In genomic region chr6:113761644-113762043, GRCm38 (mm10) we compare ENCODE assay signal across 9 mouse cellular contexts. TPM values are rescaled to one million over a fixed set of nuclear protein-coding genes. Genes with fewer than 3 reads are reported as not detected.
A peak's percentile ranks its signal among the peaks of the same experiment; 100 is the strongest.
DNase-seq lines count a peak whose midpoint lies in the region; ATAC-seq and TF ChIP-seq lines count a peak whose summit lies in the region.
"Had no signal": no experiment of that assay in that cellular context is flagged by ENCODE, and none has a peak within 500 bp of the region (broad histone marks: within the 10 kb centered on the region; RNA-seq: fewer than 3 reads in every experiment).

No protein-coding gene starts in this region.

- H3K9ac ChIP-seq in kidney, embryonic 16.5 days (replicated peaks; ENCODE audit: low read length) = no peak overlapping the region
- H3K9ac ChIP-seq: limb, embryonic 12.5 days had no signal

- no peaks in the 10 kb centered on the region for H3K36me3 ChIP-seq in kidney, embryonic 16.5 days (ENCODE audit: insufficient read depth, low read length)
- H3K36me3 ChIP-seq: limb, embryonic 12.5 days had no signal

- WGBS in kidney, embryonic 16.5 days = 20% methylated on average over 7 of the region's 7 CpGs
- WGBS in lung, adult 2 months = 26% methylated on average over 7 of the region's 7 CpGs

- CTCF ChIA-PET in Patski (lab: Charles Lee) = interaction anchor here (0.9 kb wide), 1 partner anchor 12 kb away, joined by 3 read pairs; no protein-coding TSS in a partner anchor

- H3K27me3 ChIP-seq in Patski = peaks cover 37% of the 10 kb centered on the region
- no peaks in the 10 kb centered on the region for H3K27me3 ChIP-seq in kidney, embryonic 16.5 days (ENCODE audit: insufficient read depth, low read length)

- TF ChIP-seq CTCF in Patski (IDR thresholded peaks at IDR 0.05) = no peak
- TF ChIP-seq CTCF in gastrocnemius, adult 2 months (IDR thresholded peaks at IDR 0.05) = peak; percentile 86
- TF ChIP-seq CTCF in lung, adult 2 months (IDR thresholded peaks at IDR 0.05; ENCODE audit: insufficient read depth, low read length) = peak; percentile 78

- POLR2A ChIA-PET in Patski (lab: Charles Lee) = no interaction called here

- intact Hi-C loops in gastrocnemius, adult 2 months (cut with DNase I) = loop anchor here (1.0 to 10.0 kb wide), 5 partner anchors 33 to 493 kb away; no protein-coding TSS in a partner anchor

- TF ChIP-seq POLR2A in lung, adult 2 months (IDR thresholded peaks at IDR 0.05; ENCODE audit: borderline replicate concordance, extremely low read depth, low read depth, low read length) = no peak

- H3K4me2 ChIP-seq in kidney, embryonic 16.5 days (replicated peaks; ENCODE audit: low read depth, low read length) = no peak overlapping the region
- H3K4me2 ChIP-seq: limb, embryonic 12.5 days had no signal

- H3K9me3 ChIP-seq in kidney, embryonic 16.5 days (ENCODE audit: low read length) = no peaks in the 10 kb centered on the region
- H3K9me3 ChIP-seq: limb, embryonic 12.5 days had no signal

- in situ Hi-C loops in Patski (cut with MboI; ENCODE audit: low pct_unique_long_range_greater_than_20kb) = loop anchor here (5.0 to 10.0 kb wide), 2 partner anchors 143 to 311 kb away; no protein-coding TSS in a partner anchor

- no peak overlapping the region for H3K4me3 ChIP-seq in gastrocnemius, adult 2 months
- no peak overlapping the region for H3K4me3 ChIP-seq in kidney, embryonic 16.5 days (ENCODE audit: low read length)
- H3K4me3 ChIP-seq in lung, adult 2 months (replicated peaks; ENCODE audit: extremely low read depth, low read depth, low read length) = no peak overlapping the region
- H3K4me3 ChIP-seq: limb, embryonic 12.5 days had no signal

- no peak overlapping the region for H3K27ac ChIP-seq in gastrocnemius, adult 2 months
- H3K27ac ChIP-seq in kidney, embryonic 16.5 days (ENCODE audit: low read length) = no peak overlapping the region
- H3K27ac ChIP-seq: limb, embryonic 12.5 days had no signal

- peak; percentile 78 for DNase-seq in CD4-positive, CD25-positive, alpha-beta regulatory T cell, adult 2 months (ENCODE audit: low read depth, low spot score)
- DNase-seq in Patski (ENCODE audit: low read depth, low spot score) = peak; percentile 15
- DNase-seq in cerebellum, adult 9-11 months = peak; percentile 72
- DNase-seq in gastrocnemius, adult 2 months = peak; percentile 49
- DNase-seq in lung, adult 2 months = peak; percentile 35

- no peak for ATAC-seq in CD4-positive, CD25-positive, alpha-beta regulatory T cell, adult 4 months
- ATAC-seq in Patski = no peak
- peak; percentile 50 for ATAC-seq in kidney, embryonic 16.5 days (ENCODE audit: low FRiP score, low TSS enrichment)
- ATAC-seq in neutrophil, adult 5-6 weeks (ENCODE audit: extremely low read depth, insufficient number of reproducible peaks, low FRiP score, poor library complexity, severe bottlenecking) = peak; percentile 37; the same call in 1 of the 2 replicates

- no peaks in the 10 kb centered on the region for H3K4me1 ChIP-seq in kidney, embryonic 16.5 days (ENCODE audit: insufficient read depth, low read length)
- no peaks in the 10 kb centered on the region for H3K4me1 ChIP-seq in lung, adult 2 months (ENCODE audit: control insufficient read depth, insufficient read depth, low read length)
- H3K4me1 ChIP-seq: limb, embryonic 12.5 days had no signal

RNA-seq across cellular contexts. Expression of gene Sec13, which starts 21.1 kb away (rescaled TPM):
- 100 to 1,000 TPM; 143 to 177 TPM for polyA plus RNA-seq in CD4-positive, CD25-positive, alpha-beta regulatory T cell, adult 4 months (2017; shearing (Covaris generic))
- 181 TPM for polyA plus RNA-seq in Patski (2021)
- total RNA-seq in gastrocnemius, adult 2 months (2021) = 10 to 100 TPM; 60.0 to 74.1 TPM
- polyA plus RNA-seq in kidney, embryonic 16.5 days (2015; fragmentation: Nextera tagmentation; extraction: Ambion mirVana) = 274 and 297 TPM in 2 replicates
- polyA plus RNA-seq in lung, adult 2 months (2012; rRNA removed) = 98.2 and 115 TPM in 2 replicates
- 67.4 and 82.3 TPM in 2 replicates for total RNA-seq in neutrophil, adult 5-6 weeks (2017)

RNA-seq across cellular contexts. Expression of gene Ghrl, which starts 42.0 kb away (rescaled TPM):
- polyA plus RNA-seq in CD4-positive, CD25-positive, alpha-beta regulatory T cell, adult 4 months (2017; shearing (Covaris generic)) = not detected
- polyA plus RNA-seq in Patski (2021) = 1.5 TPM
- total RNA-seq in gastrocnemius, adult 2 months (2021) = 1 to 10 TPM in 1 of 2 experiments, not detected in 1; 1.0 TPM
- polyA plus RNA-seq in kidney, embryonic 16.5 days (2015; fragmentation: Nextera tagmentation; extraction: Ambion mirVana) = 0.53 TPM in 1 of 2 replicates, not detected in the other
- polyA plus RNA-seq in lung, adult 2 months (2012; rRNA removed) = 1.8 and 2.0 TPM in 2 replicates
- total RNA-seq in neutrophil, adult 5-6 weeks (2017) = 0.74 TPM in 1 of 2 replicates, not detected in the other

Comparison
In these comparisons a context has a peak if more than half of its experiments do, and no peak if none do; other contexts are left out.
1. DNase-seq: peak in every context shown above with its lines; median percentile 78 in CD4-positive, CD25-positive, alpha-beta regulatory T cell, adult 2 months; 72 in cerebellum, adult 9-11 months; 49 in gastrocnemius, adult 2 months; 35 in lung, adult 2 months; 15 in Patski.
2. ATAC-seq: peak in kidney, embryonic 16.5 days (single experiment) and neutrophil, adult 5-6 weeks (single experiment); none in CD4-positive, CD25-positive, alpha-beta regulatory T cell, adult 4 months (single experiment) and Patski (single experiment).